Mouse (Mus musculus): ENCODE measurements at regions not wholly inside any gene's neighbourhood (a gene's known extent, or its start where the extent isn't known, plus 50 kb on each side); places are given as distances from the start of the nearest gene placed in this dataset.

DNA sequence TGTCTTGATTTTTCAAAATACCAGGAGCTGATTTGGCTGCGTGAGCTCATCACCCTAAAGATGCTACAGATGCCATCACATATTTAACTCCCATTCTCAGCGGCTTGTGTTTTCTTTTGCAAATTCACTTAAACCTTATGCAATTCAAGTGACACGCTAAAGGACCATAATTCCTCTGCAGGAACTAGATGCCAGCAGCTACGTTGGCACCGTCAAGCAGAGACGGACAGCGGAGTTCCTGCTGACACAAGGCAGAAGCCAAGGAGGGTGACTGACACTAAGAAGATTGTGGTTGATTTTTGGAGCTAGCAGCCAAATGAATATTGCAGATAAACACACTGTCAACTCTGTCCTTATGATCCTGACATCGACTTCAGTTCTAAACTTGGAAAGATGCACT lies 547.7 kb upstream of the Adam24 start:
- no peaks in the 10 kb centered on the region for H3K27me3 ChIP-seq (replicated peaks)
- no peak overlapping the region for H3K9ac ChIP-seq (ENCODE audit: insufficient read depth, low read depth)
- DNase-seq (ENCODE audit: extremely low read depth): no peak
- H3K27ac ChIP-seq (ENCODE audit: insufficient read depth, low read depth): no peak overlapping the region
- no peak overlapping the region for H3K4me2 ChIP-seq (ENCODE audit: insufficient read depth, low read depth, poor library complexity, severe bottlenecking)
- in situ Hi-C loops (cut with MboI; ENCODE audit: low pct_ligation_motif_present, low pct_unique_long_range_greater_than_20kb, low sequenced_read_pairs): no loop called here
- no peak for TF ChIP-seq CHD1 (IDR thresholded peaks at IDR 0.05; ENCODE audit: low read depth, low read length)
- TF ChIP-seq E2F4 (IDR thresholded peaks at IDR 0.05; ENCODE audit: insufficient replicate concordance, low read depth, low read length): no peak
- TF ChIP-seq MYC (IDR thresholded peaks at IDR 0.05; ENCODE audit: low read depth, low read length): no peak
- TF ChIP-seq USF1 (IDR thresholded peaks at IDR 0.05; ENCODE audit: low read depth, low read length): no peak
- TF ChIP-seq TBP (conservative IDR thresholded peaks at IDR 0.05; ENCODE audit: low read depth, low read length): no peak
- H3K36me3 ChIP-seq (replicated peaks in 1 of 2; ENCODE audit: control insufficient read depth in 1 of 2, insufficient read depth in 1 of 2, low read length in 1 of 2): no peaks in the 10 kb centered on the region
- H3K4me3 ChIP-seq (replicated peaks in 1 of 3; ENCODE audit: low read depth in 2 of 3, low read length in 2 of 3, poor library complexity in 1 of 3): no peak overlapping the region
- no peaks in the 10 kb centered on the region for H3K9me3 ChIP-seq (replicated peaks; ENCODE audit: low read length)
- no peaks in the 10 kb centered on the region for H3K4me1 ChIP-seq (ENCODE audit: control insufficient read depth in 1 of 2, insufficient read depth in 2 of 2)
- H3K79me2 ChIP-seq (replicated peaks; ENCODE audit: control insufficient read depth, extremely low read depth, insufficient read depth, poor library complexity, severe bottlenecking): no peaks in the 10 kb centered on the region
- dilution Hi-C loops (cut with MboI; ENCODE audit: extremely low pct_ligation_motif_present, extremely low pct_unique_long_range_greater_than_20kb, low sequenced_read_pairs): no loop called here

DNA sequence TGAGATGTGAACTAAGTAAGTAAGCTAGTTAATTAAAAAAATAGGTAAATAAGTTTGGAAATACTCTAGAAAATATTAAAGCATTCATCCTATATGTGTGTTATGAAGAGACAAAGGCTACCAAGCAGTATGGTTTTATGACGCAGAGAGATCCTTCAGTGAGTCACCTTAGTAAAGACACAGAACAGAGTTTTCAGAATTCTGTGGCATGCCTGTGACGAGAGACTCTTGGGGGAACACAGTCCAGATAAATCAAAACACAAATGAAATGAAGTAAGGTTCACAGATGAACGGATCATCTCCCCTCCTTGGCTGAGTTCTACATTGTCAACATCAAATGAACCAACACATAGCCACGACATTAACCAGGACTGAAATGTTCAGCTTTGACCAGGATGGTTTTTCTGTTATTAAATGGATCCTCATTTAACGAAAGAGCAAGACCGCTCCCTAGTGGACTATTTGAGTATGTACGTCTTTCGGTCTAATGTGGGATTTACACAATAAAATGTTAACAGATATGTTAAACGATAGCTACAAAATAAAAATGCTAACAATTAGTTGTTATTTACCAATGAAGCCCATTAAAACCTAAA lies 542.1 kb upstream of the Adam24 start:
- H3K79me2 ChIP-seq (replicated peaks; ENCODE audit: control insufficient read depth, extremely low read depth, insufficient read depth, poor library complexity, severe bottlenecking): no peaks in the 10 kb centered on the region
- H3K9ac ChIP-seq (ENCODE audit: insufficient read depth, low read depth): no peak overlapping the region
- no peaks in the 10 kb centered on the region for H3K36me3 ChIP-seq (replicated peaks in 1 of 2; ENCODE audit: control insufficient read depth in 1 of 2, insufficient read depth in 1 of 2, low read length in 1 of 2)
- DNase-seq (ENCODE audit: extremely low read depth): peak; percentile 66
- TF ChIP-seq BHLHE40 (IDR thresholded peaks at IDR 0.05; ENCODE audit: low read depth, low read length) (no peak), ZC3H11A (IDR thresholded peaks at IDR 0.05; ENCODE audit: low read depth, low read length) (peak; percentile 22; the same call in 1 of the 2 replicates), CTCF (conservative IDR thresholded peaks at IDR 0.05 in 1 of 2, IDR thresholded peaks at IDR 0.05 in 1 of 2; ENCODE audit: low read depth in 2 of 2, low read length in 2 of 2) (peak; percentile 30 to 80; a peak in 2 of 4 replicates), TCF12 (IDR thresholded peaks at IDR 0.05; ENCODE audit: low read depth, low read length) (no peak), SMC3 (IDR thresholded peaks at IDR 0.05; ENCODE audit: low read depth, low read length) (peak; percentile 61), RAD21 (IDR thresholded peaks at IDR 0.05; ENCODE audit: low read depth, low read length) (peak; percentile 92), POLR2A (IDR thresholded peaks at IDR 0.05; ENCODE audit: low read depth, low read length) (no peak)
- H3K4me2 ChIP-seq (ENCODE audit: insufficient read depth, low read depth, poor library complexity, severe bottlenecking): no peak overlapping the region
- in situ Hi-C loops (cut with MboI; ENCODE audit: low pct_ligation_motif_present, low pct_unique_long_range_greater_than_20kb, low sequenced_read_pairs) (no loop called here), dilution Hi-C loops (cut with MboI; ENCODE audit: extremely low pct_ligation_motif_present, extremely low pct_unique_long_range_greater_than_20kb, low sequenced_read_pairs) (no loop called here)
- H3K4me3 ChIP-seq (replicated peaks in 1 of 3; ENCODE audit: low read depth in 2 of 3, low read length in 2 of 3, poor library complexity in 1 of 3): no peak overlapping the region
- no peak overlapping the region for H3K27ac ChIP-seq (ENCODE audit: insufficient read depth, low read depth)
- H3K27me3 ChIP-seq (replicated peaks): no peaks in the 10 kb centered on the region
- no peaks in the 10 kb centered on the region for H3K9me3 ChIP-seq (replicated peaks; ENCODE audit: low read length)
- no peaks in the 10 kb centered on the region for H3K4me1 ChIP-seq (ENCODE audit: control insufficient read depth in 1 of 2, insufficient read depth in 2 of 2)

Measured in CH12.LX (cell line).